Mouse (Mus musculus) hindbrain, embryonic 11.5 days (tissue): Measurements from ENCODE around the gene Rexo2. TPM values are rescaled to one million over a fixed set of nuclear protein-coding genes. Genes with fewer than 3 reads are reported as not detected.
A peak's percentile ranks its signal among the peaks of the same experiment; 100 is the strongest.
"Not testable (repeated sequence)": the region's sequence is repeated elsewhere in the genome, so short reads cannot be mapped to it uniquely, and the experiment has no call there.

Experiments
- ATAC-seq: fragments of 200-750 bp; cut with Nextera tagmentation; 2 replicates; pipeline ENCODE4 v1.8.0; 2017; ENCODE audit warnings: mild to moderate bottlenecking, moderate TSS enrichment, moderate library complexity; ENCODE audit not compliant: low FRiP score
- DNase-seq: peaks from one replicate; pipeline ENCODE4 v3.0.0-alpha.2; 2015; ENCODE audit warnings: low spot score
- H3K27ac ChIP-seq: fragments of 300-500 bp; sonication (generic); 2 replicates; pipeline ENCODE4 v1.5.1; 2014; ENCODE audit warnings: mild to moderate bottlenecking, low read depth, low read length
- H3K27me3 ChIP-seq: fragments of 300-500 bp; sonication (generic); 2 replicates; pipeline ENCODE4 v1.6.1; 2014; ENCODE audit warnings: mild to moderate bottlenecking, low read length, moderate library complexity, mixed read lengths; ENCODE audit not compliant: control insufficient read depth, insufficient read depth
- H3K36me3 ChIP-seq: fragments of 300-500 bp; sonication (generic); 2 replicates; pipeline ENCODE4 v1.6.1; 2014; ENCODE audit warnings: mild to moderate bottlenecking, low read length, moderate library complexity, mixed read lengths; ENCODE audit not compliant: control insufficient read depth, insufficient read depth
- H3K4me1 ChIP-seq: fragments of 300-500 bp; sonication (generic); replicated peaks from 2 replicates; pipeline ENCODE4 v1.6.1; 2014; ENCODE audit warnings: low read length, mixed read lengths; ENCODE audit not compliant: control insufficient read depth, insufficient read depth
- H3K4me2 ChIP-seq: fragments of 300-500 bp; sonication (generic); replicated peaks from 2 replicates; pipeline ENCODE4 v1.6.1; 2014; ENCODE audit warnings: mild to moderate bottlenecking, low read depth, low read length
- H3K4me3 ChIP-seq: fragments of 300-500 bp; sonication (generic); 2 replicates; pipeline ENCODE4 v1.5.1; 2014; ENCODE audit warnings: low read depth, low read length
- H3K9ac ChIP-seq: fragments of 300-500 bp; sonication (generic); 2 replicates; pipeline ENCODE4 v1.6.1; 2014; ENCODE audit warnings: low read depth, low read length
- H3K9me3 ChIP-seq: fragments of 300-500 bp; sonication (generic); 2 replicates; pipeline ENCODE4 v1.6.1; 2016; ENCODE audit warnings: low read length; ENCODE audit not compliant: control insufficient read depth
- WGBS: fragments of 180-500 bp; shearing (Covaris S2); extraction: QIAGEN DNeasy Blood & Tissue Kit; methylation state at CpG from one replicate; pipeline ENCODE4 v1.1.7; 2014; 5-methylcytosine and 5-hydroxymethylcytosine counted together
- polyA plus RNA-seq: library from polyadenylated mRNA; unstranded; fragments of >200 nt; fragmentation: Nextera tagmentation; extraction: Ambion mirVana; gene quantifications from 2 replicates; pipeline ENCODE4 v1.2.1, GENCODE M21; 2014

Rexo2 gene
- polyA plus RNA-seq, 1 experiment from 2014 or later, result 88.0 TPM

GRCm38 (mm10) chr9:48476236-48477165 is 3.9 kb downstream of the Rexo2 start:
- 96% methylated on average over 10 of the region's 10 CpGs for WGBS

GRCm38 (mm10) chr9:48474367-48474766 is 6.1 kb downstream of the Rexo2 start:
- H3K36me3 ChIP-seq, result no peaks in the 10 kb centered on the region
- no peaks in the 10 kb centered on the region for H3K4me1 ChIP-seq
- H3K27ac ChIP-seq, result no peak overlapping the region
- ATAC-seq (no peak), DNase-seq (no peak)
- no peaks in the 10 kb centered on the region for H3K9me3 ChIP-seq
- no peaks in the 10 kb centered on the region for H3K27me3 ChIP-seq
- H3K4me3 ChIP-seq, result no peak overlapping the region
- no peak overlapping the region for H3K9ac ChIP-seq
- H3K4me2 ChIP-seq, result no peak overlapping the region
- WGBS, result 91% methylated on average over 9 of the region's 9 CpGs

More at GRCm38 (mm10) chr9:48476236-48477165, 3.9 kb downstream of the Rexo2 start:
- Histone ChIP-seq H3K4me2 (no peak overlapping the region), H3K36me3 (no peaks in the 10 kb centered on the region), H3K9me3 (no peaks in the 10 kb centered on the region), H3K9ac (no peak overlapping the region), H3K4me3 (no peak overlapping the region), H3K4me1 (no peaks in the 10 kb centered on the region), H3K27me3 (no peaks in the 10 kb centered on the region), H3K27ac (no peak overlapping the region)
- no peak for ATAC-seq
- DNase-seq, result no peak

GRCm38 (mm10) chr9:48473131-48473530 is 7.3 kb downstream of the Rexo2 start:
- Histone ChIP-seq H3K4me3 (no peak overlapping the region), H3K9ac (no peak overlapping the region), H3K27ac (no peak overlapping the region), H3K4me1 (no peaks in the 10 kb centered on the region), H3K4me2 (no peak overlapping the region), H3K9me3 (no peaks in the 10 kb centered on the region), H3K36me3 (no peaks in the 10 kb centered on the region), H3K27me3 (no peaks in the 10 kb centered on the region)
- WGBS, result 92% methylated on average over 12 of the region's 12 CpGs
- DNase-seq, result no peak
- no peak for ATAC-seq

- no peaks in the 10 kb centered on the region for H3K4me1 ChIP-seq
- H3K9ac ChIP-seq, result no peak overlapping the region
- H3K4me2 ChIP-seq, result no peak overlapping the region
- H3K27ac ChIP-seq, result no peak overlapping the region
- H3K36me3 ChIP-seq, result no peaks in the 10 kb centered on the region
- no peak overlapping the region for H3K4me3 ChIP-seq
- H3K9me3 ChIP-seq, result no peaks in the 10 kb centered on the region
- 91% methylated on average over 15 of the region's 15 CpGs for WGBS
- DNase-seq (no peak), ATAC-seq (no peak)
- no peaks in the 10 kb centered on the region for H3K27me3 ChIP-seq
Measured at GRCm38 (mm10) chr9:48472441-48473025, 7.9 kb downstream of the Rexo2 start.

GRCm38 (mm10) chr9:48467471-48467870 is 13.0 kb downstream of the Rexo2 start:
- not testable (repeated sequence) for ATAC-seq

GRCm38 (mm10) chr9:48466804-48467203 is 13.6 kb downstream of the Rexo2 start:
- Histone ChIP-seq H3K27me3 (no peaks in the 10 kb centered on the region), H3K9me3 (no peaks in the 10 kb centered on the region), H3K4me2 (no peak overlapping the region), H3K9ac (no peak overlapping the region), H3K27ac (no peak overlapping the region), H3K36me3 (no peaks in the 10 kb centered on the region), H3K4me3 (no peak overlapping the region), H3K4me1 (no peaks in the 10 kb centered on the region)
- 61% methylated on average over 3 of the region's 3 CpGs for WGBS
- no peak for ATAC-seq
- peak; percentile 77 for DNase-seq

More at GRCm38 (mm10) chr9:48467471-48467870, 13.0 kb downstream of the Rexo2 start:
- DNase-seq, H3K9me3 ChIP-seq, H3K27me3 ChIP-seq, H3K4me3 ChIP-seq, H3K4me2 ChIP-seq, H3K4me1 ChIP-seq, H3K27ac ChIP-seq, H3K9ac ChIP-seq, H3K36me3 ChIP-seq: not testable (repeated sequence)
- 97% methylated on average over 5 of the region's 5 CpGs for WGBS

GRCm38 (mm10) chr9:48465671-48466070 is 14.8 kb downstream of the Rexo2 start:
- no peaks in the 10 kb centered on the region for H3K36me3 ChIP-seq
- H3K27ac ChIP-seq, result no peak overlapping the region
- H3K4me3 ChIP-seq, result no peak overlapping the region
- H3K9ac ChIP-seq, result no peak overlapping the region
- H3K4me2 ChIP-seq, result no peak overlapping the region
- H3K9me3 ChIP-seq, result no peaks in the 10 kb centered on the region
- no peaks in the 10 kb centered on the region for H3K4me1 ChIP-seq
- DNase-seq (peak; percentile 31), ATAC-seq (no peak)
- H3K27me3 ChIP-seq, result no peaks in the 10 kb centered on the region
- 93% methylated on average over 3 of the region's 3 CpGs for WGBS

GRCm38 (mm10) chr9:48461545-48461944 is 18.9 kb downstream of the Rexo2 start:
- Histone ChIP-seq H3K4me2 (no peak overlapping the region), H3K9ac (no peak overlapping the region), H3K36me3 (no peaks in the 10 kb centered on the region), H3K4me3 (no peak overlapping the region), H3K27me3 (no peaks in the 10 kb centered on the region), H3K4me1 (no peaks in the 10 kb centered on the region), H3K27ac (no peak overlapping the region), H3K9me3 (no peaks in the 10 kb centered on the region)
- 97% methylated on average over 3 of the region's 3 CpGs for WGBS
- ATAC-seq (no peak), DNase-seq (no peak)

GRCm38 (mm10) chr9:48460720-48461119 is 19.7 kb downstream of the Rexo2 start:
- no peaks in the 10 kb centered on the region for H3K27me3 ChIP-seq
- no peak overlapping the region for H3K27ac ChIP-seq
- no peak overlapping the region for H3K4me3 ChIP-seq
- H3K9me3 ChIP-seq, result no peaks in the 10 kb centered on the region
- no peak overlapping the region for H3K9ac ChIP-seq
- ATAC-seq, result no peak
- no peaks in the 10 kb centered on the region for H3K36me3 ChIP-seq
- no peak overlapping the region for H3K4me2 ChIP-seq
- 92% methylated on average over 8 of the region's 8 CpGs for WGBS
- H3K4me1 ChIP-seq, result no peaks in the 10 kb centered on the region
- DNase-seq, result no peak
